Mouse (Mus musculus): ENCODE measurements at regions not wholly inside any gene's neighbourhood (a gene's known extent, or its start where the extent isn't known, plus 50 kb on each side); places are given as distances from the start of the nearest gene placed in this dataset.
"Not testable (repeated sequence)": the region's sequence is repeated elsewhere in the genome, so short reads cannot be mapped to it uniquely, and the experiment has no call there.

GRCm38 (mm10) chr6:22523582-22524234 is 167.7 kb upstream of the Fam3c start:
- in situ Hi-C loops (cut with MboI, MseI) = no loop called here

- in situ Hi-C loops (cut with MboI, MseI) = no loop called here
Observed at GRCm38 (mm10) chr6:22506871-22507270, 150.8 kb upstream of the Fam3c start.

- in situ Hi-C loops (cut with MboI, MseI) = loop anchor here (5.0 kb wide), 1 partner anchor 375 kb away; no protein-coding TSS in a partner anchor
Observed at GRCm38 (mm10) chr6:22497306-22497705, 141.3 kb upstream of the Fam3c start.

- in situ Hi-C loops (cut with MboI, MseI) = loop anchor here (5.0 kb wide), 1 partner anchor 374 kb away; no protein-coding TSS in a partner anchor
Observed at GRCm38 (mm10) chr6:22496471-22496870, 140.4 kb upstream of the Fam3c start.

- in situ Hi-C loops (cut with MboI, MseI) = loop anchor here (5.0 kb wide), 1 partner anchor 181 kb away; no protein-coding TSS in a partner anchor
Observed at GRCm38 (mm10) chr6:22493632-22494260, 137.7 kb upstream of the Fam3c start.

- in situ Hi-C loops (cut with MboI, MseI) = loop anchor here (5.0 kb wide), 1 partner anchor 181 kb away; no protein-coding TSS in a partner anchor
Observed at GRCm38 (mm10) chr6:22492896-22493295, 136.9 kb upstream of the Fam3c start.

- in situ Hi-C loops (cut with MboI, MseI) = loop anchor here (5.0 kb wide), 1 partner anchor 178 kb away; no protein-coding TSS in a partner anchor
Observed at GRCm38 (mm10) chr6:22490762-22491161, 134.7 kb upstream of the Fam3c start.

GRCm38 (mm10) chr6:22487467-22487866 is 131.4 kb upstream of the Fam3c start:
- in situ Hi-C loops (cut with MboI, MseI) = no loop called here

GRCm38 (mm10) chr6:22485828-22486518 is 129.9 kb upstream of the Fam3c start:
- in situ Hi-C loops (cut with MboI, MseI) = no loop called here

- in situ Hi-C loops (cut with MboI, MseI) = not testable (repeated sequence)
Observed at GRCm38 (mm10) chr6:22482257-22482656, 126.2 kb upstream of the Fam3c start.

- in situ Hi-C loops (cut with MboI, MseI) = no loop called here
Observed at GRCm38 (mm10) chr6:22474604-22475003, 118.6 kb upstream of the Fam3c start.

- in situ Hi-C loops (cut with MboI, MseI) = no loop called here
Observed at GRCm38 (mm10) chr6:22474011-22474410, 118.0 kb upstream of the Fam3c start.

- in situ Hi-C loops (cut with MboI, MseI) = not testable (repeated sequence)
Observed at GRCm38 (mm10) chr6:22472400-22472799, 116.4 kb upstream of the Fam3c start.

- in situ Hi-C loops (cut with MboI, MseI) = no loop called here
Observed at GRCm38 (mm10) chr6:22467334-22467993, 111.4 kb upstream of the Fam3c start.

GRCm38 (mm10) chr6:22465926-22466325 is 109.9 kb upstream of the Fam3c start:
- in situ Hi-C loops (cut with MboI, MseI) = no loop called here

- in situ Hi-C loops (cut with MboI, MseI) = no loop called here
Observed at GRCm38 (mm10) chr6:22459440-22460016, 103.5 kb upstream of the Fam3c start.

GRCm38 (mm10) chr6:22452203-22452602 is 96.2 kb upstream of the Fam3c start:
- in situ Hi-C loops (cut with MboI, MseI) = no loop called here

- in situ Hi-C loops (cut with MboI, MseI) = no loop called here
Observed at GRCm38 (mm10) chr6:22450501-22450900, 94.5 kb upstream of the Fam3c start.

GRCm38 (mm10) chr6:22448906-22449305 is 92.9 kb upstream of the Fam3c start:
- in situ Hi-C loops (cut with MboI, MseI) = no loop called here

- in situ Hi-C loops (cut with MboI, MseI) = no loop called here
Observed at GRCm38 (mm10) chr6:22447636-22448035, 91.6 kb upstream of the Fam3c start.

GRCm38 (mm10) chr6:22446621-22447310 is 90.7 kb upstream of the Fam3c start:
- in situ Hi-C loops (cut with MboI, MseI) = no loop called here

Measured in regulatory T cell (primary cell).